ENCODE assay signal across 8 mouse cellular contexts in genomic region chr7:139412223-139412950, GRCm38 (mm10). TPM values are rescaled to one million over a fixed set of nuclear protein-coding genes. Genes with fewer than 3 reads are reported as not detected.
DNase-seq lines count a peak whose midpoint lies in the region; ATAC-seq lines count a peak whose summit lies in the region.

No protein-coding gene starts in this region.

- no peak overlapping the region for H3K9ac ChIP-seq in heart, embryonic 12.5 days
- no peak overlapping the region for H3K9ac ChIP-seq in heart, embryonic 14.5 days (ENCODE audit: low read length)

- H3K36me3 ChIP-seq in heart, embryonic 12.5 days, result no peaks in the 10 kb centered on the region
- no peaks in the 10 kb centered on the region for H3K36me3 ChIP-seq in heart, embryonic 14.5 days (ENCODE audit: control insufficient read depth, insufficient read depth, low read length)

- no peak overlapping the region for H3K27ac ChIP-seq in heart, embryonic 12.5 days (ENCODE audit: poor library complexity, severe bottlenecking)
- H3K27ac ChIP-seq in heart, embryonic 14.5 days (replicated peaks in 1 of 2; ENCODE audit: control insufficient read depth in 1 of 2, insufficient read depth in 1 of 2, low read depth in 2 of 2, low read length in 2 of 2), result peak overlapping the region; percentile 8 to 39; a peak in 2 of 4 replicates

- peak; percentile 95 for DNase-seq in heart, adult 11 months
- DNase-seq in CD4-positive helper T cell, adult 2 months (ENCODE audit: low read depth, low spot score), result peak; percentile 46
- peak; percentile 74 to 84 for DNase-seq in lung, postnatal 4 days
- DNase-seq in retina, embryonic 14.5 days (ENCODE audit: low spot score), result no peak
- no peak for DNase-seq in ovary, postnatal 36 days (ENCODE audit: low spot score)
- DNase-seq in kidney, postnatal 14 days, result no peak

- no peak overlapping the region for H3K4me3 ChIP-seq in heart, embryonic 12.5 days
- no peak overlapping the region for H3K4me3 ChIP-seq in heart, embryonic 14.5 days (ENCODE audit: control insufficient read depth in 1 of 2, insufficient read depth in 1 of 2, low read depth in 1 of 2, low read length in 2 of 2)

- H3K4me1 ChIP-seq in heart, embryonic 12.5 days (replicated peaks), result peaks cover 91% of the 10 kb centered on the region
- peaks cover 61 to 86% of the 10 kb centered on the region in 2 experiments for H3K4me1 ChIP-seq in heart, embryonic 14.5 days (ENCODE audit: control insufficient read depth in 2 of 2, insufficient read depth in 2 of 2, low read length in 2 of 2)

- no peaks in the 10 kb centered on the region for H3K9me3 ChIP-seq in heart, embryonic 12.5 days (replicated peaks)
- H3K9me3 ChIP-seq in heart, embryonic 14.5 days (ENCODE audit: control insufficient read depth, low read length), result no peaks in the 10 kb centered on the region

- 38% methylated on average over 8 of the region's 8 CpGs for WGBS in heart, embryonic 12.5 days
- 22% methylated on average over 8 of the region's 8 CpGs for WGBS in heart, embryonic 14.5 days

- ATAC-seq in heart, embryonic 12.5 days (ENCODE audit: insufficient number of reproducible peaks, low FRiP score), result no peak
- ATAC-seq in heart, embryonic 14.5 days (ENCODE audit: insufficient number of reproducible peaks, insufficient read depth, low FRiP score, low read depth), result no peak

- H3K4me2 ChIP-seq in heart, embryonic 12.5 days, result no peak overlapping the region
- H3K4me2 ChIP-seq in heart, embryonic 14.5 days (ENCODE audit: low read length), result no peak overlapping the region

- H3K27me3 ChIP-seq in heart, embryonic 12.5 days (replicated peaks), result no peaks in the 10 kb centered on the region
- H3K27me3 ChIP-seq in heart, embryonic 14.5 days (ENCODE audit: control insufficient read depth, insufficient read depth, low read length), result no peaks in the 10 kb centered on the region

RNA-seq across cellular contexts. Expression of gene Inpp5a, which starts 23.5 kb away (rescaled TPM):
- polyA plus RNA-seq in heart, embryonic 12.5 days (2016; fragmentation: Nextera tagmentation; extraction: Ambion mirVana), result 96.3 and 104 TPM in 2 replicates
- 89.9 and 93.9 TPM in 2 replicates for polyA plus RNA-seq in heart, embryonic 14.5 days (2014; fragmentation: Nextera tagmentation; extraction: Ambion mirVana)

Comparison
In these comparisons a context has a peak if more than half of its experiments do, and no peak if none do; other contexts are left out.
1. DNase-seq: peak in heart, adult 11 months (single experiment), CD4-positive helper T cell, adult 2 months (single experiment) and lung, postnatal 4 days (2 of 2); none in retina, embryonic 14.5 days (single experiment), ovary, postnatal 36 days (single experiment) and kidney, postnatal 14 days (single experiment).